Mouse (Mus musculus) midbrain, postnatal 0 days (tissue): ENCODE results near the gene Crlf1. TPM values are rescaled to one million over a fixed set of nuclear protein-coding genes. Genes with fewer than 3 reads are reported as not detected.

Source experiments
- ATAC-seq: fragments of 200-750 bp; cut with Nextera tagmentation; 2 replicates; pipeline ENCODE4 v1.8.0; 2017; ENCODE audit warnings: moderate number of reproducible peaks, mild to moderate bottlenecking, moderate TSS enrichment, moderate library complexity; ENCODE audit not compliant: low FRiP score
- DNase-seq: peaks from one replicate; pipeline ENCODE4 v3.0.0-alpha.2; 2015; ENCODE audit warnings: low spot score
- H3K27ac ChIP-seq: fragments of 300-500 bp; sonication (generic); 2 replicates; pipeline ENCODE4 v1.5.1; 2014; ENCODE audit warnings: low read depth, mild to moderate bottlenecking, low read length, mixed read lengths
- H3K27me3 ChIP-seq: fragments of 300-500 bp; sonication (generic); 2 replicates; pipeline ENCODE4 v1.6.1; 2014; ENCODE audit warnings: low read length, control low read depth, mixed read lengths; ENCODE audit not compliant: insufficient read depth
- H3K36me3 ChIP-seq: fragments of 300-500 bp; sonication (generic); 2 replicates; pipeline ENCODE4 v1.6.1; 2014; ENCODE audit warnings: low read length, control low read depth, mixed read lengths; ENCODE audit not compliant: insufficient read depth
- H3K4me1 ChIP-seq: fragments of 300-500 bp; sonication (generic); 2 replicates; pipeline ENCODE4 v1.6.1; 2014; ENCODE audit warnings: mild to moderate bottlenecking, control low read depth, antibody characterized with exemption, low read length, mixed read lengths; ENCODE audit not compliant: insufficient read depth
- H3K4me2 ChIP-seq: fragments of 300-500 bp; sonication (generic); 2 replicates; pipeline ENCODE4 v1.6.1; 2014; ENCODE audit warnings: low read depth, mild to moderate bottlenecking, low read length, mixed read lengths; ENCODE audit not compliant: poor library complexity, severe bottlenecking
- H3K4me3 ChIP-seq: fragments of 300-500 bp; sonication (generic); 2 replicates; pipeline ENCODE4 v1.5.1; 2014; ENCODE audit warnings: low read depth, mild to moderate bottlenecking, low read length, moderate library complexity
- H3K9ac ChIP-seq: fragments of 300-500 bp; sonication (generic); replicated peaks from 2 replicates; pipeline ENCODE4 v1.6.1; 2014; ENCODE audit warnings: mild to moderate bottlenecking, low read length, moderate library complexity, mixed read lengths; ENCODE audit not compliant: poor library complexity, severe bottlenecking
- H3K9me3 ChIP-seq: fragments of 300-500 bp; sonication (generic); 2 replicates; pipeline ENCODE4 v1.6.1; 2016; ENCODE audit warnings: low read length, control low read depth
- CTCF ChIP-seq: IDR thresholded peaks from 2 replicates; pipeline ENCODE4 v1.5.1; 2016; ENCODE audit warnings: antibody characterized with exemption, mild to moderate bottlenecking
- WGBS: fragments of 180-500 bp; shearing (Covaris S2); extraction: QIAGEN DNeasy Blood & Tissue Kit; methylation state at CpG from one replicate; pipeline ENCODE4 v1.1.7; 2014; 5-methylcytosine and 5-hydroxymethylcytosine counted together
- polyA plus RNA-seq: library from polyadenylated mRNA; unstranded; fragments of >200 nt; fragmentation: Nextera tagmentation; extraction: Ambion mirVana; gene quantifications from 2 replicates; pipeline ENCODE4 v1.2.1, GENCODE M21; 2015
- total RNA-seq: library from RNA; depleted of rRNA; stranded (reverse); fragments of >200 nt; gene quantifications from 2 replicates; pipeline ENCODE4 v1.2.3, GENCODE M21; 2014

Crlf1 gene
- total and polyA plus RNA-seq, 2 experiments from 2014 or later, result 4.1 to 10.9 TPM

GRCm38 (mm10) chr8:70460606-70461005, 32.4 kb upstream of the Crlf1 start:
- no peak for TF ChIP-seq CTCF
- Histone ChIP-seq H3K4me1 (0 out of 2 replicates have a peak, but pooled peaks cover 2% of the 10 kb centered on the region), H3K36me3 (peaks cover 2% of the 10 kb centered on the region; the same call in 1 of the 2 replicates), H3K27me3 (no peaks in the 10 kb centered on the region), H3K9me3 (no peaks in the 10 kb centered on the region), H3K9ac (no peak overlapping the region), H3K4me3 (no peak overlapping the region), H3K27ac (no peak overlapping the region), H3K4me2 (no peak overlapping the region)
- WGBS, result 76% methylated on average over 9 of the region's 9 CpGs
- ATAC-seq, result no peak
- no peak for DNase-seq

DNA sequence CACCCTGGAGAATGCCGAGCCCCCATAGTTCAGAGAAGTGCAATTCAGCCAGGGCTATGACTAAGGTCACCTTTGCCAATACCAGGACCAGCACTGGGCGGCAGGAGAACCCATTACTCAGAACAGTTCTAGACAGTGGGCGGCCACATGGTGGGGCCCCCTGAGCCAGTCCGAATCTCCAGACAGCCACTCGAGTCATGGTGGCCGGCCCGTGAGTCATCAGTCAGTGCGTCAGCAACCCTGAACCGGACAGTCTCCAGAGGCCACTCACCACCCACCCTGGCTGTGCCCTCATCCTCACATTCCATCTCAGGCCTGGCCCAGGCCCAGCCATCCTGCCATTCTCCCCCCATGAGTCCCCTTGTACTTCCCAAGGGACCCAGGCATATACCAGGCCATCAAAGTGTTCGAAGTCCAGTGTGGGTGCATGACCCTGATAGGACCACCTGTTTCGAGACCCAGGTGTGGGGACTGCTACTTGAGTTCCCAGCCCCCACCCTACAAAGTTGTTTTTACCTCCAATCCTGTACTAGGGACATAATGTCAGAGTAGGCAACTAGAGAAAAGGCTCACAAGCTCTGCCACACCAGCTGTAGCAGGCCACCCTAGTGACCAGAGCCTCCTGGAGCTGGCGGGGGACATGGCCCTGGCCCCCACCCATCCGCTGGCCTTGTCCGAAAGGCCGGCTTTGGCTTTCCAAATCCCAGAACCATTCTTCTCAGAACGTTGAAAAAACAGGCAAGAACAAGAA, 31.0 kb upstream of the Crlf1 start:
- Histone ChIP-seq H3K4me3 (no peak overlapping the region), H3K9me3 (no peaks in the 10 kb centered on the region), H3K9ac (no peak overlapping the region), H3K4me1 (0 out of 2 replicates have a peak, but pooled peaks cover 2% of the 10 kb centered on the region), H3K4me2 (no peak overlapping the region), H3K27me3 (no peaks in the 10 kb centered on the region), H3K36me3 (peaks cover 2% of the 10 kb centered on the region; the same call in 1 of the 2 replicates), H3K27ac (no peak overlapping the region)
- no peak for TF ChIP-seq CTCF
- 95% methylated on average over 16 of the region's 16 CpGs for WGBS
- no peak for ATAC-seq
- DNase-seq, result no peak

GRCm38 (mm10) chr8:70462516-70462813, 30.5 kb upstream of the Crlf1 start:
- Histone ChIP-seq H3K4me1 (0 out of 2 replicates have a peak, but pooled peaks cover 2% of the 10 kb centered on the region), H3K9ac (no peak overlapping the region), H3K9me3 (no peaks in the 10 kb centered on the region), H3K27me3 (no peaks in the 10 kb centered on the region), H3K4me3 (no peak overlapping the region), H3K27ac (no peak overlapping the region), H3K4me2 (no peak overlapping the region), H3K36me3 (peaks cover 2% of the 10 kb centered on the region; the same call in 1 of the 2 replicates)
- ATAC-seq, result no peak
- no peak for DNase-seq
- WGBS, result 89% methylated on average over 8 of the region's 8 CpGs
- TF ChIP-seq CTCF, result no peak

- WGBS, result 46% methylated on average over 4 of the region's 4 CpGs
- DNase-seq (peak; percentile 33), ATAC-seq (no peak)
- Histone ChIP-seq H3K27ac (no peak overlapping the region), H3K9ac (no peak overlapping the region), H3K4me3 (no peak overlapping the region), H3K4me1 (0 out of 2 replicates have a peak, but pooled peaks cover 2% of the 10 kb centered on the region), H3K9me3 (no peaks in the 10 kb centered on the region), H3K27me3 (no peaks in the 10 kb centered on the region), H3K4me2 (no peak overlapping the region), H3K36me3 (peaks cover 2% of the 10 kb centered on the region; the same call in 1 of the 2 replicates)
- TF ChIP-seq CTCF, result no peak
These were observed 29.7 kb upstream of the Crlf1 start for GRCm38 (mm10) chr8:70463306-70463705.

DNA sequence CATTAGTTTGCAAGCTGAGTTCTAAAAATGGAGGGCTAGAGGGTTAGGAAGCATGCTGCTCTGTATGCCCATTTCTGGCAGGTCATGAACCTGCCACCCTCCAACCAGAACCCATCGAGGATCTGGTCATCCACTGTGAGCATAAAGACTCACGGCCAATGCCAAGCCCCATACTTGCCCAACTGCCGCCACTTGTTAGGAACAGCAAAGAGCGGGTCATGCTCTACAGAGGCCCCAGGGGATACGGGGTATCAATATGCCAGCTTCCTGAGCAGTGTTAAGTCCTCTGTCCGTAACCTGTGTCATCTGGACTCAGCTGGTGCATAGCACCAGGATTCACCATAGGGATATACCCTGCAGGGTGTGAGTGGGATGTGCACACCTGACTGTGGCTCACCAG, 28.8 kb upstream of the Crlf1 start:
- Histone ChIP-seq H3K36me3 (peaks cover 2% of the 10 kb centered on the region; the same call in 1 of the 2 replicates), H3K27ac (no peak overlapping the region), H3K4me1 (0 out of 2 replicates have a peak, but pooled peaks cover 2% of the 10 kb centered on the region), H3K9me3 (no peaks in the 10 kb centered on the region), H3K9ac (no peak overlapping the region), H3K27me3 (no peaks in the 10 kb centered on the region), H3K4me3 (no peak overlapping the region), H3K4me2 (no peak overlapping the region)
- ATAC-seq, result no peak
- 92% methylated on average over 6 of the region's 6 CpGs for WGBS
- DNase-seq, result no peak
- no peak for TF ChIP-seq CTCF

- Histone ChIP-seq H3K27me3 (no peaks in the 10 kb centered on the region), H3K9ac (no peak overlapping the region), H3K9me3 (no peaks in the 10 kb centered on the region), H3K36me3 (no peaks in the 10 kb centered on the region), H3K27ac (no peak overlapping the region), H3K4me3 (no peak overlapping the region), H3K4me1 (0 out of 2 replicates have a peak, but pooled peaks cover 2% of the 10 kb centered on the region), H3K4me2 (no peak overlapping the region)
- WGBS, result 97% methylated on average over 4 of the region's 4 CpGs
- TF ChIP-seq CTCF, result no peak
- ATAC-seq (no peak), DNase-seq (no peak)
These were observed 27.3 kb upstream of the Crlf1 start for GRCm38 (mm10) chr8:70465701-70466100.
